Mouse (Mus musculus): Measurements from ENCODE around the gene Gm12800.
"Not testable (repeated sequence)": the region's sequence is repeated elsewhere in the genome, so short reads cannot be mapped to it uniquely, and the experiment has no call there.

Gene Gm12800

DNA sequence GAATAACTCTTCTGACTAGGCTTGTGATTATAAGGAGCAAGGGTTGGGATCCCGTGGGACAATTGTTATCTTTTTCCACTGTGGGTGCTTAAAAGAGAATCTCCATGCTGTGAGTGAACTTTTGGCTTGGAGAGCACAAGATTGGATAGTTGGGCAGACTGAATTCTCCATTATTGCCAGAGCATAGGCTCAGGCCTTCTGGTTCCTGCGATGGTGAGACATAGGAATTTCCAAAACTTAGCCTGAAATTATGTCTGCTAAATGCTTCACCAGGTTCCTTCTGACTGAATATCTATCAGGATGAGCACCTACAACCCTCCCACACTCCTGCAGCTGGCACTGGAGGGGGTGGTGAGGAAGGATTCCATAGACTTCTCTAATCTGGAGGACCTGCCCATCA, at the start of gene Gm12800:
Gm12800 (plus strand) TSS at position 301 of the 400 bp plus-strand sequence.
- DNase-seq, result not testable (repeated sequence)

GRCm38 (mm10) chr4:101860873-101861272, 48.0 kb upstream of the Gm12800 start:
- no peak for DNase-seq

- DNase-seq, result no peak
Measured at GRCm38 (mm10) chr4:101862289-101862688, 46.6 kb upstream of the Gm12800 start.

DNA sequence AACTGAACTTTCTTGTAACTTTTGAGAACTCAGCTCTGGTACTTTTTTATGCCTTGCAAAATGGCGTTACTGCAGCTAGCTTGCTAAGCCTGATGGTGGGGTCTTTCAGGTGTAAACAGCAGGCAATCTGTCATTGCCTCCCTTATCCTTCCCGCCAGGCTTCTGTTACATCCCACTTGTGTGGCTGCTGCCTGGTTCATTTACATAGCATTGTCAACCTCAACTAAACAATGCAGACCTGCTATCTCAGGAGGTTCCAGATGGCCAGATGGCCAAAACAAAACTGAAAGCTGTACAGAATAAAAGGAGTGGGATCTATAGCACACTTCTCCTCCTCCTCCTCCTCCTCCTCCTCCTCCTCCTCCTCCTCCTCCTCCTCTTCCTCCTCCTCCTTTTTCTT, 36.9 kb upstream of the Gm12800 start:
- DNase-seq, result not testable (repeated sequence)

GRCm38 (mm10) chr4:101875687-101876086, 33.2 kb upstream of the Gm12800 start:
- DNase-seq, result not testable (repeated sequence)

- no peak for DNase-seq
Measured at GRCm38 (mm10) chr4:101883641-101884040, 25.3 kb upstream of the Gm12800 start.

DNA sequence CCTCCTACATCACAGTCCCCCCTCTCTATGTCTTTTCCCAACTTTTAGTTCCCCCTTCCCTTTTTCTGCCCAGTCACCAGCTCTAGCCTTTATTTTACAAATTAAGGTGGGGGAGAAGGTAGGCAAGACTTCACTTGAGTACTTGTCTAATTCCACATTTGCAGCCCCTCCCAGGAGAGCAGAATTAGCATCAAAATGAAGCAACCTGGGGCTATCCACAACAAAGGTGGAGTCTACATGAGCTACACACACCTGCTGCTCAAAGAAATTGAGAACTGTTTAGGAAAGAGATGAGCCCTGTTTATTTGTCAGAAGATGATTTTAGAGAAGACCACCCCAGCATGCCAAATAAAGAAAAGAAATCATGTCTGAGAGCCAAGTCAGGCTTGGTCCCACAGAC, 19.5 kb upstream of the Gm12800 start:
- no peak for DNase-seq

DNA sequence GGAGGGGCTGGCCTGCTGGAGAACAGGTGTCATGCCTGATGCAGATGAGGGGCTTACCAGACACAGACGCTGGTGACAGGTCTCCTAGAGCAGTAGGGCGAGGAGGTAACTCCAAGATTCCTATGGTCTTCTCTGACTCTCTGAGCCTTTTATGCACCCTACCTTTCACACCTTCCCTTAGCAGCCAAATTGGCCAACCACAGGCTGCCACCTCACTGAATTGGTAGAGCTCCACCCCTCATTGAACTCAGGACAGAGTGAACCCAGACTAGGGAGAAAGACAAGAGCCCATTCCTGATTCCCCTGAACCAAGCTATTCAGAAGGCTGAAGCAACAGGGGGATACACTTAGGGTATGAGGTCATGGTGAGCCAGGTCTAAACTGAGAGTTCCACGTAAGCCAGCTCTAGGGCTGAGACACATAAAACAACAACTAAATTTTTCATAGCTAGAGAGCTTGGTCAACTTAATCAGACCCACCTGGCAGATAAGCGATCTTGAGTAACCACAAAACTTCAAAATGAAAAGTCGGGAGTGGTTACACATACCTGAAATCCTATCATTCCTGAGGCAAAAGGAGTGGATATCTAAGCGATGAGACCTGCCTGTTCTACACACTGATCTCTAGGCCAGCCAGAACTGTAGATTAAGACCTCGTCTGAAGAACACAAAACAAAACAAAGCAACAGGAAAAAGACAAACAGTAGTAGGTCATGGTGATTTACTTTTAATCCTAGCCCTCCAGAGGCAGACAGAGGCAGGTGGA, 15.1 kb upstream of the Gm12800 start, which contains the start of gene C130073F10Rik:
C130073F10Rik (minus strand) TSS at position 134 of the 765 bp plus-strand sequence.
- DNase-seq, result no peak

DNA sequence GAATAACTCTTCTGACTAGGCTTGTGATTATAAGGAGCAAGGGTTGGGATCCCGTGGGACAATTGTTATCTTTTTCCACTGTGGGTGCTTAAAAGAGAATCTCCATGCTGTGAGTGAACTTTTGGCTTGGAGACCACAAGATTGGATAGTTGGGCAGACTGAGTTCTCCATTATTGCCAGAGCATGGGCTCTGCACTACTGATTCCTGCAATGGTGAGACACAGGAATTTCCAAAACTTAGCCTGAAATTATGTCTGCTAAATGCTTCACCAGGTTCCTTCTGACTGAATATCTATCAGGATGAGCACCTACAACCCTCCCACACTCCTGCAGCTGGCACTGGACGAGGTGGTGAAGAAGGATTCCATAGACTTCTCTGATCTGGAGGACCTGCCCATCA, 31.2 kb downstream of the Gm12800 start, which contains the start of gene Gm12794:
Gm12794 (plus strand) TSS at position 301 of the 400 bp plus-strand sequence.
- DNase-seq, result not testable (repeated sequence)
